Mouse (Mus musculus): Measurements from ENCODE around the gene Gorasp2. TPM values are rescaled to one million over a fixed set of nuclear protein-coding genes. Genes with fewer than 3 reads are reported as not detected.
A peak's percentile ranks its signal among the peaks of the same experiment; 100 is the strongest.

Gene Gorasp2
- total and polyA plus RNA-seq, 3 experiments: 65.4 to 145 (median 77.4) TPM

GRCm38 (mm10) chr2:70710236-70710635 lies 48.9 kb downstream of the Gorasp2 start:
- TF ChIP-seq EP300 (IDR thresholded peaks at IDR 0.05; ENCODE audit: low read length) (no peak), SIN3A (IDR thresholded peaks at IDR 0.05; ENCODE audit: low read length) (no peak), GABPA (IDR thresholded peaks at IDR 0.05; ENCODE audit: insufficient replicate concordance, low read depth, low read length) (no peak), JUND (conservative IDR thresholded peaks at IDR 0.05; ENCODE audit: low read depth, low read length) (no peak), ZMIZ1 (IDR thresholded peaks at IDR 0.05; ENCODE audit: low read depth, low read length) (no peak), USF2 (conservative IDR thresholded peaks at IDR 0.05; ENCODE audit: low read depth, low read length) (no peak), ELF1 (IDR thresholded peaks at IDR 0.05; ENCODE audit: low read depth, low read length) (no peak)
- in situ Hi-C loops (cut with MboI; ENCODE audit: low pct_ligation_motif_present, low pct_unique_long_range_greater_than_20kb, low sequenced_read_pairs) (loop anchor here (25.0 kb wide), 2 partner anchors 102 to 327 kb away; no protein-coding TSS in a partner anchor), dilution Hi-C loops (cut with MboI; ENCODE audit: extremely low pct_ligation_motif_present, extremely low pct_unique_long_range_greater_than_20kb, low sequenced_read_pairs) (no loop called here)
- no peak overlapping the region for H3K9ac ChIP-seq (ENCODE audit: insufficient read depth, low read depth)
- H3K27me3 ChIP-seq (replicated peaks): no peaks in the 10 kb centered on the region
- no peak overlapping the region for H3K4me3 ChIP-seq (replicated peaks in 1 of 3; ENCODE audit: low read depth in 2 of 3, low read length in 2 of 3, poor library complexity in 1 of 3)
- no peak for DNase-seq (ENCODE audit: extremely low read depth)
- peaks cover 28 to 55% of the 10 kb centered on the region in 2 experiments for H3K36me3 ChIP-seq (replicated peaks in 1 of 2; ENCODE audit: control insufficient read depth in 1 of 2, insufficient read depth in 1 of 2, low read length in 1 of 2)
- H3K4me2 ChIP-seq (ENCODE audit: insufficient read depth, low read depth, poor library complexity, severe bottlenecking): no peak overlapping the region
- H3K27ac ChIP-seq (ENCODE audit: insufficient read depth, low read depth): no peak overlapping the region
- H3K9me3 ChIP-seq (replicated peaks; ENCODE audit: low read length): no peaks in the 10 kb centered on the region
- H3K79me2 ChIP-seq (replicated peaks; ENCODE audit: control insufficient read depth, extremely low read depth, insufficient read depth, poor library complexity, severe bottlenecking): no peaks in the 10 kb centered on the region
- H3K4me1 ChIP-seq (ENCODE audit: control insufficient read depth in 1 of 2, insufficient read depth in 2 of 2): peaks cover 4 to 14% of the 10 kb centered on the region in 2 experiments; a peak in 2 of 4 replicates

- Histone ChIP-seq H3K27me3 (replicated peaks) (no peaks in the 10 kb centered on the region), H3K4me1 (ENCODE audit: control insufficient read depth in 1 of 2, insufficient read depth in 2 of 2) (peaks cover 4 to 14% of the 10 kb centered on the region in 2 experiments; a peak in 2 of 4 replicates), H3K4me2 (ENCODE audit: insufficient read depth, low read depth, poor library complexity, severe bottlenecking) (no peak overlapping the region), H3K9me3 (replicated peaks; ENCODE audit: low read length) (no peaks in the 10 kb centered on the region), H3K36me3 (replicated peaks in 1 of 2; ENCODE audit: control insufficient read depth in 1 of 2, insufficient read depth in 1 of 2, low read length in 1 of 2) (peaks cover 28 to 59% of the 10 kb centered on the region in 2 experiments), H3K79me2 (replicated peaks; ENCODE audit: control insufficient read depth, extremely low read depth, insufficient read depth, poor library complexity, severe bottlenecking) (no peaks in the 10 kb centered on the region), H3K4me3 (replicated peaks in 1 of 3; ENCODE audit: low read depth in 2 of 3, low read length in 2 of 3, poor library complexity in 1 of 3) (no peak overlapping the region), H3K27ac (ENCODE audit: insufficient read depth, low read depth) (no peak overlapping the region), H3K9ac (ENCODE audit: insufficient read depth, low read depth) (no peak overlapping the region)
- dilution Hi-C loops (cut with MboI; ENCODE audit: extremely low pct_ligation_motif_present, extremely low pct_unique_long_range_greater_than_20kb, low sequenced_read_pairs) (no loop called here), in situ Hi-C loops (cut with MboI; ENCODE audit: low pct_ligation_motif_present, low pct_unique_long_range_greater_than_20kb, low sequenced_read_pairs) (loop anchor here (25.0 kb wide), 2 partner anchors 101 to 326 kb away; no protein-coding TSS in a partner anchor)
- DNase-seq (ENCODE audit: extremely low read depth): peak; percentile 27
- TF ChIP-seq IRF4 (IDR thresholded peaks at IDR 0.05; ENCODE audit: low read depth, low read length) (peak; percentile 63), HCFC1 (IDR thresholded peaks at IDR 0.05; ENCODE audit: low read depth, low read length) (no peak), NRF1 (IDR thresholded peaks at IDR 0.05; ENCODE audit: low read depth, low read length) (no peak), JUND (conservative IDR thresholded peaks at IDR 0.05; ENCODE audit: low read depth, low read length) (0 out of 2 replicates have a peak, but pooled peaks have one; percentile 52), RCOR1 (conservative IDR thresholded peaks at IDR 0.05; ENCODE audit: low read depth, low read length) (no peak), ZKSCAN1 (IDR thresholded peaks at IDR 0.05; ENCODE audit: borderline replicate concordance, low read depth, low read length) (no peak), TCF12 (IDR thresholded peaks at IDR 0.05; ENCODE audit: low read depth, low read length) (0 out of 2 replicates have a peak, but pooled peaks have one; percentile 32), EP300 (IDR thresholded peaks at IDR 0.05; ENCODE audit: low read length) (peak; percentile 51)
Observed at GRCm38 (mm10) chr2:70710878-70711277, 49.5 kb downstream of the Gorasp2 start.
